Mouse (Mus musculus): Measurements from ENCODE around the gene Hivep1. TPM values are rescaled to one million over a fixed set of nuclear protein-coding genes. Genes with fewer than 3 reads are reported as not detected.

The Hivep1 gene
- polyA plus RNA-seq, 1 experiment from 2014 or later: 22.9 TPM

GRCm38 (mm10) chr13:42113601-42114000 is 61.8 kb downstream of the Hivep1 start:
- Histone ChIP-seq H3K9me3 (ENCODE audit: control insufficient read depth, low read length) (0 out of 2 replicates have a peak, but pooled peaks cover 2% of the 10 kb centered on the region), H3K27me3 (ENCODE audit: control insufficient read depth, insufficient read depth, low read length) (no peaks in the 10 kb centered on the region), H3K27ac (replicated peaks; ENCODE audit: low read depth, low read length) (no peak overlapping the region), H3K4me1 (ENCODE audit: control insufficient read depth, insufficient read depth, low read length) (no peaks in the 10 kb centered on the region), H3K4me3 (replicated peaks; ENCODE audit: low read depth, low read length) (no peak overlapping the region), H3K36me3 (ENCODE audit: control insufficient read depth, insufficient read depth, low read length) (no peaks in the 10 kb centered on the region), H3K4me2 (ENCODE audit: low read length) (no peak overlapping the region), H3K9ac (replicated peaks; ENCODE audit: low read length) (no peak overlapping the region)
- WGBS: 94% methylated on average over 7 of the region's 7 CpGs
- no peak for DNase-seq
- ATAC-seq (ENCODE audit: low FRiP score, low TSS enrichment): no peak

DNA sequence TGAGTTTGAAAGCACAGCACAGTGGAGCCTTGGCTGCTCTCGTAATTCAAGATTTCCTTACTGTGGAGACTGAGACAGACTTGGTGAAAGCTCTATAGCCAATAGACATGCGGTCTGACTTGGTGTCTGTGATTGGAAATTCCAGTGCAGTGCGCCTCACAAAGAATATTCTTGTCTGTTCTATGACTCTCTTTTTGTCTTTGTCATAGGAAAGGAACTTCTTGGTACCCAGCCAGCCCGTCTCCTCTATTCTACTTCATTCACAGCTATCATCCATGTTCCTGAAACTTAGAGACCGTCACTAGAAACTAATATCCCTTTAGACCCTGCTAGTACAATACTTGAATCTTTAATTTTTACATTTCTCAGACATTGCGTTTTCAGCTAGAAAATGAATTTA is 64.5 kb downstream of the Hivep1 start:
- H3K4me2 ChIP-seq (ENCODE audit: low read length): no peak overlapping the region
- H3K4me3 ChIP-seq (replicated peaks; ENCODE audit: low read depth, low read length): no peak overlapping the region
- WGBS: 86% methylated on average over 6 of the region's 6 CpGs
- no peaks in the 10 kb centered on the region for H3K9me3 ChIP-seq (ENCODE audit: control insufficient read depth, low read length)
- H3K4me1 ChIP-seq (ENCODE audit: control insufficient read depth, insufficient read depth, low read length): no peaks in the 10 kb centered on the region
- ATAC-seq (ENCODE audit: low FRiP score, low TSS enrichment): no peak
- H3K9ac ChIP-seq (replicated peaks; ENCODE audit: low read length): no peak overlapping the region
- H3K27me3 ChIP-seq (ENCODE audit: control insufficient read depth, insufficient read depth, low read length): no peaks in the 10 kb centered on the region
- no peak for DNase-seq
- no peak overlapping the region for H3K27ac ChIP-seq (replicated peaks; ENCODE audit: low read depth, low read length)
- no peaks in the 10 kb centered on the region for H3K36me3 ChIP-seq (ENCODE audit: control insufficient read depth, insufficient read depth, low read length)

- no peak overlapping the region for H3K4me3 ChIP-seq (replicated peaks; ENCODE audit: low read depth, low read length)
- H3K27me3 ChIP-seq (ENCODE audit: control insufficient read depth, insufficient read depth, low read length): no peaks in the 10 kb centered on the region
- no peak overlapping the region for H3K4me2 ChIP-seq (ENCODE audit: low read length)
- H3K27ac ChIP-seq (replicated peaks; ENCODE audit: low read depth, low read length): no peak overlapping the region
- H3K9ac ChIP-seq (replicated peaks; ENCODE audit: low read length): no peak overlapping the region
- 0 out of 2 replicates have a peak, but pooled peaks cover 4% of the 10 kb centered on the region for H3K36me3 ChIP-seq (ENCODE audit: control insufficient read depth, insufficient read depth, low read length)
- H3K4me1 ChIP-seq (ENCODE audit: control insufficient read depth, insufficient read depth, low read length): no peaks in the 10 kb centered on the region
- H3K9me3 ChIP-seq (ENCODE audit: control insufficient read depth, low read length): no peaks in the 10 kb centered on the region
- 79% methylated on average over 2 of the region's 2 CpGs for WGBS
- no peak for DNase-seq
- no peak for ATAC-seq (ENCODE audit: low FRiP score, low TSS enrichment)
Measured at GRCm38 (mm10) chr13:42119062-42119461, 67.2 kb downstream of the Hivep1 start.

- WGBS: 91% methylated on average over 5 of the region's 5 CpGs
- H3K36me3 ChIP-seq (ENCODE audit: control insufficient read depth, insufficient read depth, low read length): 0 out of 2 replicates have a peak, but pooled peaks cover 4% of the 10 kb centered on the region
Measured at GRCm38 (mm10) chr13:42121106-42121776, 69.4 kb downstream of the Hivep1 start.

DNA sequence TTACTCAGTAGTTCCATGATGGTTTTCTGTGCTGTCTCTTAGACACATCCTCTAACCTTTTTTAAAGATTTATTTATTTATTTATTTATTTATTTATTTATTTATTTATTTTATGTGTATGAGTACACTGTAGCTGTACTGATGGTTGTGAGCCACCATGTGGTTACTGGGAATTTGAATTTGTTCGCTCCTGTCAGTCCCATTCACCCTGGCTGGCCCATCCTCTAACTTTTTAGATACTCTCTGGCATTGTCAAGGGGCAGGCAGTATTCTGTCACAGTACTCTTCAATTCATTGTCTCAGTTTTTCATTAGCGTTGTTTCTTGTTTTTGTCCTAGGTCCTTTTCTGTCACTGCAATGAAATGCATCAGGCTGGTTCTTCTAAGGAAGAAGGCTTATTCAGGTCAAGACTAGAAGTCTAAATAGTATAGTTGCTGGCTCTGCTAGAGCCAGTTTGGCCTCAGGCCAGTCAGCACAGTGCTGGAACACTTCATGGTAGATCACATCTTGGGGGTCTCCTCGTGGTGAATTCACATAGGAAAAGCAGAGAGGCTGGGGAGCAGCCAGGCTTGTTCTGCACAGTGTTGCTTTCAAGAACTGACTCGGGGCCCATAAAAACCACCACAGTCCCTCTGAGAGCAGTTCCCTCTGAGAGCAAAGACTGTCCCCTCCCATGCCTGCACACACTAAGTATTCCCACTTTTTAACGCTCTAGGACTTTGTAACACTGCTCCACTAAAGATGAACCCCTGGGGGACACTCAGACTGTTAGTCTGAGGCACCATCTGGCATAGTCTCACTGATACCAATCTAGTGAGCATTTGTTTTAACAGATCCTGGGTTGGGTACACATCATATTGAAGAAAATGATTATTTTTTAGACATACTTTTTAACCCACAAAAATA is 70.2 kb downstream of the Hivep1 start:
- 0 out of 2 replicates have a peak, but pooled peaks cover 4% of the 10 kb centered on the region for H3K36me3 ChIP-seq (ENCODE audit: control insufficient read depth, insufficient read depth, low read length)
- no peak for ATAC-seq (ENCODE audit: low FRiP score, low TSS enrichment)
- no peaks in the 10 kb centered on the region for H3K4me1 ChIP-seq (ENCODE audit: control insufficient read depth, insufficient read depth, low read length)
- no peak overlapping the region for H3K4me2 ChIP-seq (ENCODE audit: low read length)
- no peak overlapping the region for H3K9ac ChIP-seq (replicated peaks; ENCODE audit: low read length)
- DNase-seq: no peak
- no peak overlapping the region for H3K4me3 ChIP-seq (replicated peaks; ENCODE audit: low read depth, low read length)
- H3K27ac ChIP-seq (replicated peaks; ENCODE audit: low read depth, low read length): no peak overlapping the region
- H3K9me3 ChIP-seq (ENCODE audit: control insufficient read depth, low read length): no peaks in the 10 kb centered on the region
- WGBS: 78% methylated on average over 5 of the region's 5 CpGs
- no peaks in the 10 kb centered on the region for H3K27me3 ChIP-seq (ENCODE audit: control insufficient read depth, insufficient read depth, low read length)

More at GRCm38 (mm10) chr13:42121106-42121776, 69.4 kb downstream of the Hivep1 start:
- Histone ChIP-seq H3K9ac (replicated peaks; ENCODE audit: low read length) (no peak overlapping the region), H3K4me1 (ENCODE audit: control insufficient read depth, insufficient read depth, low read length) (no peaks in the 10 kb centered on the region), H3K4me3 (replicated peaks; ENCODE audit: low read depth, low read length) (no peak overlapping the region), H3K9me3 (ENCODE audit: control insufficient read depth, low read length) (no peaks in the 10 kb centered on the region), H3K27ac (replicated peaks; ENCODE audit: low read depth, low read length) (no peak overlapping the region), H3K27me3 (ENCODE audit: control insufficient read depth, insufficient read depth, low read length) (no peaks in the 10 kb centered on the region), H3K4me2 (ENCODE audit: low read length) (no peak overlapping the region)
- DNase-seq: no peak
- no peak for ATAC-seq (ENCODE audit: low FRiP score, low TSS enrichment)

DNA sequence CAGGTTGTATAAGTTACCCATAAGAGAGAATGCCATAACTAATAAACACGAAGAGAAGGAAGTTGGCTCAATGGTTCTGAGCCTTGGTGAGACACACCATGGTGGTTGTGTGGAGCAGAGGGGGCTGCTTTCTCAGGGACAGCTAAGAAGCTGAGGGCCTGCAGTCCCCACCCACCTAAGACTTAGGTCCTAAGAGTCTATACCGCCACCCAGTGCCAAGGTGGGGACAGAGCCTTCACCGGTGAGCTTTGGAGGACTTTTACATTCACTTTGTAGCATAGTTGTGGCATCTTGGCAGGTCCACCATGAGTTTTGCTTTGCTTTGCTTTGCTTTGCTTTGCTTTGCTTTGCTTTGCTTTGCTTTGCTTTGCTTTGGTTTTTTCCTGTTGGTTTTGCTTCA is 92.8 kb downstream of the Hivep1 start:
- Histone ChIP-seq H3K27ac (replicated peaks; ENCODE audit: low read depth, low read length) (no peak overlapping the region), H3K4me2 (ENCODE audit: low read length) (no peak overlapping the region), H3K36me3 (ENCODE audit: control insufficient read depth, insufficient read depth, low read length) (peaks cover 2% of the 10 kb centered on the region; the same call in 1 of the 2 replicates), H3K9me3 (ENCODE audit: control insufficient read depth, low read length) (no peaks in the 10 kb centered on the region), H3K4me1 (ENCODE audit: control insufficient read depth, insufficient read depth, low read length) (peaks cover 13% of the 10 kb centered on the region), H3K27me3 (ENCODE audit: control insufficient read depth, insufficient read depth, low read length) (no peaks in the 10 kb centered on the region), H3K4me3 (replicated peaks; ENCODE audit: low read depth, low read length) (no peak overlapping the region), H3K9ac (replicated peaks; ENCODE audit: low read length) (no peak overlapping the region)
- WGBS: 67% methylated on average over 3 of the region's 3 CpGs
- ATAC-seq (ENCODE audit: low FRiP score, low TSS enrichment): no peak
- DNase-seq: no peak

DNA sequence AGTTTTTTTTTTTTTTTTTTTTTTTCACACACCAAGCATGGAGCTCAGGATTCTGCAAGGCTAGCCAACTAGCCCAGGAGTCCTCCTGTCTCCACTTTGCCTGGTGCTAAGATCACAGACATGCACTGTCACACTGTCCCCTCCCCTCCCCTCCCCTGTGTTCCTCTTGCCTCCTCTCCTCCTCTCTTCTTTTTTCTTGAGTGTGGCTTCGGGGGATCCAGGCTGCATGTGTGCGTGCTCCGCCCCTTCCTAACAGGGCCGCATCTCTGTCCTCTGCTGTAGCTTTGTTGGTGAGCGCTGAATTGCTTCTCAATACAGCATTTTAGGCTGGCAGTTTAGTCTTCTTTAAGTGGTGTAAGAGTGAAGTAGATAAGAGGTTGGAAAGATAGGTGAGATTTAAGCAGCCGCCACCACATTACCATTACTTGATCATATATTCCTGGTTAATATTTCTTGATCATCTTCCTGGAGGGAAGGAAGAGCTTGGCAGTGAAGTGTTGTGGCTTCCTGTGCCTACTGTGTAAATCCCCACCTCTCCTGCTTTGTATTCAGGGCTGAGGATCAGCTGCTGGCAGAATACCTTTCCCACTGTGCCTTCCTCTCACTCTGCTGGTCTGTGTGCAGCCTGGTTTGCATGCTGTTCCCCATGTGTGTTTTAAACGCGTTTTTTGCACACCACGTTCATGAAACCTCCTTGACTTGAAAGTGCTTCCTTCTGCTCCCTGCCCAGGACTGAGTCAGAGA is 97.7 kb downstream of the Hivep1 start:
- peak overlapping the region; percentile 26; the same call in 1 of the 2 replicates for H3K4me2 ChIP-seq (ENCODE audit: low read length)
- 21% methylated on average over 9 of the region's 9 CpGs for WGBS

DNA sequence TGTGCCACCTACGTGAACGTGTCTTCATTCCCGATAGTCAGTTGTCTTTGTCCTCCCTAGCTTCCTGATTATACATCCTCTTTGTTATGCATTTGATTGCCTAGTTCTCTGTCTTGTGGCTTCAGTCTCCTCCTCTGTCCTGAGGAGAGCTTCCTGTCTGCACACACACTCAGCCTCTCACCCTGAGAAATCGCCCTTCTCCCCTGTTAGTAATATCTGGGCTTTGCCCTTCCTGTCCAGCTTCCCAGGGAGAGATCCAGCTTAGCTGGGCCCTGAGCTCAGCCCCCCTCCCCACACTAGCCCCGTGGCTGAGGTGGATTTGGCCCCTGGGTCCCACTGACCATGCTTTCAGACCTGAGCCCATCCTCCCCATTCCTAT is 98.2 kb downstream of the Hivep1 start:
- peaks cover 23% of the 10 kb centered on the region for H3K4me1 ChIP-seq (ENCODE audit: control insufficient read depth, insufficient read depth, low read length)
- 7% methylated on average over 5 of the region's 5 CpGs for WGBS
- no peaks in the 10 kb centered on the region for H3K27me3 ChIP-seq (ENCODE audit: control insufficient read depth, insufficient read depth, low read length)
- peak overlapping the region; percentile 86 for H3K27ac ChIP-seq (replicated peaks; ENCODE audit: low read depth, low read length)
- H3K9ac ChIP-seq (replicated peaks; ENCODE audit: low read length): peak overlapping the region; percentile 1; the same call in 1 of the 2 replicates
- peak; percentile 27; the same call in 1 of the 2 replicates for ATAC-seq (ENCODE audit: low FRiP score, low TSS enrichment)
- no peak for DNase-seq
- H3K9me3 ChIP-seq (ENCODE audit: control insufficient read depth, low read length): no peaks in the 10 kb centered on the region
- no peak overlapping the region for H3K4me3 ChIP-seq (replicated peaks; ENCODE audit: low read depth, low read length)
- H3K4me2 ChIP-seq (ENCODE audit: low read length): peak overlapping the region; percentile 26; the same call in 1 of the 2 replicates
- H3K36me3 ChIP-seq (ENCODE audit: control insufficient read depth, insufficient read depth, low read length): peaks cover 6% of the 10 kb centered on the region

More for the DNA sequence above, 97.7 kb downstream of the Hivep1 start:
- peak overlapping the region; percentile 86 for H3K27ac ChIP-seq (replicated peaks; ENCODE audit: low read depth, low read length)
- ATAC-seq (ENCODE audit: low FRiP score, low TSS enrichment): peak; percentile 48; the same call in 1 of the 2 replicates
- peaks cover 23% of the 10 kb centered on the region for H3K4me1 ChIP-seq (ENCODE audit: control insufficient read depth, insufficient read depth, low read length)
- peak overlapping the region; percentile 1; the same call in 1 of the 2 replicates for H3K9ac ChIP-seq (replicated peaks; ENCODE audit: low read length)
- no peaks in the 10 kb centered on the region for H3K27me3 ChIP-seq (ENCODE audit: control insufficient read depth, insufficient read depth, low read length)
- H3K36me3 ChIP-seq (ENCODE audit: control insufficient read depth, insufficient read depth, low read length): 0 out of 2 replicates have a peak, but pooled peaks cover under 1% of the 10 kb centered on the region
- H3K9me3 ChIP-seq (ENCODE audit: control insufficient read depth, low read length): no peaks in the 10 kb centered on the region
- DNase-seq: peak; percentile 67
- no peak overlapping the region for H3K4me3 ChIP-seq (replicated peaks; ENCODE audit: low read depth, low read length)
